Mouse (Mus musculus) adrenal gland, adult (tissue): Measurements from ENCODE around the gene Lmo1.

ENCODE experiments used
- DNase-seq, 2 experiments: peaks; one replicate each; pipeline ENCODE4 v3.0.0; 2022 to 2023; ENCODE audit warnings: low spot score in 1 of 2; ENCODE audit not compliant: inconsistent age in 2 of 2

The Lmo1 gene

GRCm38 (mm10) chr7:109174949-109175669 is at the start of gene Lmo1:
Gene Lmo1, minus strand, starts transcription at chr7:109175207.
- peak; percentile 36 to 78 for DNase-seq

- DNase-seq = no peak
Observed at GRCm38 (mm10) chr7:109221716-109222110, 46.7 kb upstream of the Lmo1 start.

GRCm38 (mm10) chr7:109220766-109221715 is 46.0 kb upstream of the Lmo1 start:
- DNase-seq = no peak

DNA sequence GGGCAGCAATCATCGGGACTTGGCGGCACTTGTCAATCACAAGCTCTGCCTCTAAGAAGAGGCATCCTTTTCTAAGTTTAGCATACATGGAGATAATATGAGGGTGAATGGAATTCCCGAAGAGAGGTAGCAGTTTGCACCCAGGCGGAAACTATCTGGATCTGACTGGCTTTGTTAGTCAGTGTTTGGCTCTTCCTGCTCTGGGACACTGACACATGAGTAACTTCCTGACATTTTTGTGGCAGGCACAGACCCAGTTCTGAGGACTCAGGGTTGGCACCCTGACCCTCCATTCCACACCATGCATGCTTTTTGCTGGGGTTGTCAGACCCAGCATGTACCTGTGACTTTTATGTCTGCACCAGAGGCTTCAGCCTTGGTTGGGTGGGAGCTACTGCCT is 45.0 kb upstream of the Lmo1 start:
- no peak for DNase-seq

DNA sequence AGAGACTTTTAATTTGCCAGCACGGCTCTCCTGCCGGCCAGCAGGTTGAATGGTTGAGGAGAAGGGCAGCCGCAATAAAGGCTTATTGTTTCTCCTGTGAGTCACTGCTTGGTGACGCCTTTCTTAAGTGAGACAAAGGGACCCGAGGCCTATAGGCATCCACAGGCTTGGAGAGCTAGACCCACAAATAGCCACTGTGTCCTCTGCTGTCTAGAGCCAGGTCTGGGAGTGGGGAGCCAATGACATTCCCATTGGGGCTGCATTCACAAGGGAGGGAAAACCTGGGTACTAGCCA is 43.9 kb upstream of the Lmo1 start:
- DNase-seq = no peak

DNA sequence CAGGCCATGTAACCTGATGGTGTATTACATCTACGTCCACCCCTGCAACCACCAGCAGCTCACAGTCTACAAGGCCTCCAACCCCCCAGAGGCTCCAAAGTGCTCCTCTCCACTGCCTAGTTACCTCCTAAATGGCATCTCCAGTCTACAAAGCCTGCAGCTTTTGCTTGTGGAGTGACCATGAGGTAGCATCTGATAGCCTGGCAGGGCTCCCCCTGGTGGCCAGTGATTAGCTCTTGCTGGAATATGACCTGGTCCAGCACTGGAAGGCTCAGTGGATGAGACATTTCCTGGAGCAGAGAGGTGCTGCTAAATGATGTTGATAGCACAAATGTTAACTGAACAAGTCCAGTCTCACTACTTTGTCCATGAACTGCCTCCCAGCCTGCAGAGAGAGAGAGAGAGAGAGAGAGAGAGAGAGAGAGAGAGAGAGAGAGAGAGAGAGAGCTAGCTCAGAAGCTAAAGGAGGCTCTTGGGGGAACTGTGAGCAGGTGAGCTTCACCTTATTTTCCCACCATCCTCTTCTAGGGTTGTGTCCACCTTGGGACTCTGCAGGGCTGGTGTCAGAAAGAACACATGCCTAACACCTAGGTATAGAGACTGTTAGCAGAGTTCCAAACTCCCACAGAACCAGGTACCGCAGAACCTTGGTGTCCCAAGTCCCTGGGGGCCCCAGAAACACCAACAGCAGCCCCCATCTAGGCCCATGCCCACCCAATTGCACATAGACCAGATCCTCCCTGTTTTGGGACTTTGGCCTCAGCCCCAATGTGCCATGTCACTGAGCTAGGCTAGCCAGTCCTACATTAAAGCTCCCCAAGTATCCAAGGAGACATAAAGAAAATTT is 43.3 kb upstream of the Lmo1 start:
- DNase-seq = peak; percentile 74 to 93

DNA sequence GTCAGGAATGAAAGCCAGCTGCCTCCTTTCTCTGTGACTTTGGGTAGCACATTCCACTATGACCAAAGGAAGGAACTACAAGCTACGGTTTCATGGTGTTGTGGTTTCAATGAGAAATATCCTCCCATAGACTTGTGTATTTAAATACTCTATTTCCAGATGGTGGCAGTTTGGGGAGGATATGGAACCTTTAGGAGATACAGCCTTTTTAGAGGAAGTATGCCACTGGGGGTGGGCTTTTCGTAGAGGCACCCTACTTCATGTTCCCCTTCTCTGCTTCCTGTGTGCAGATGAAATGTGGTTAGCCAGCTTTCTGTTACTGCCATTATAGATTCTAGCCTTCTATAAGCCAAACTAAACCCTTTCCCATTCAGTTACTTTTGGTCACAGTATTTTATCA is 34.8 kb upstream of the Lmo1 start:
- no peak for DNase-seq

- DNase-seq = no peak
Observed at GRCm38 (mm10) chr7:109207811-109208210, 32.8 kb upstream of the Lmo1 start.

DNA sequence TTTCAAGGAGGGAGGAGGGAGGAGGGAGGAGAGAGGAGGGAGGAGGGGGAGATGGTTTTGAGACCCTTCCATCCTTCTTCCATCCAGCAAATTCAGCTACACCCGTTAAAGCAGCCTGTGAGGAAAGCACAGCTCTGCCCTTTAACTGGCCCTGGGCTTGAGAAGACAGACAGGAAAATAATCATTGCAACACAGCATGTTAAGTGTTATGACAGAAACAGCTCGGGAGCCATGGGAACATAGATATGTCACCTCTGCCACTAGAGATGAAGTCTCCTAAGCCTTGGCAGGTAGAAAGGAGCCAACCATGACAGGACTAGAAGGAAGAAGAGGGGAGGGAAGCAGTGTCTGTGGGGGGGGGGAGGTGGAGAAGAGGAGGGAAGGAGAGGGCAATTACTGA is 31.4 kb upstream of the Lmo1 start:
- DNase-seq = no peak

DNA sequence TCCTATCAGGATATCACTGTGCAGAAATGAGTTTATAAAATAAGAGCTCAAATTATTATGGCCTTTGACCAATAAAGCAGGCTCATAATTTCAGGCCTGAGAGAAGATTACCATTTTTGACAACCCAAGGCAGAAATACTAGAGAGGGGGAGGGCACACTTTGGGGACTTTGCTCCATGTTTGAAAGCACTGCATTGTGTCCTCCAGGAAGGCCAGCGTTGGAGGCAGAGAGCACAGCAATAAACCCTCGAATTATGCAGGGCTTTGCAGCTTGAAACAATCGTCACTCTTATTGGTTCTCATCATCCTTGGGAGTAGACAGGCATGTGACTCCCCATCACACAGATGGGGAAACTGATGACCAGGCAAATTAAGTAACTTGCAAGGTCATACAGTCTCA is 28.1 kb upstream of the Lmo1 start:
- DNase-seq = no peak

GRCm38 (mm10) chr7:109200559-109200958 is 25.6 kb upstream of the Lmo1 start:
- DNase-seq = no peak

DNA sequence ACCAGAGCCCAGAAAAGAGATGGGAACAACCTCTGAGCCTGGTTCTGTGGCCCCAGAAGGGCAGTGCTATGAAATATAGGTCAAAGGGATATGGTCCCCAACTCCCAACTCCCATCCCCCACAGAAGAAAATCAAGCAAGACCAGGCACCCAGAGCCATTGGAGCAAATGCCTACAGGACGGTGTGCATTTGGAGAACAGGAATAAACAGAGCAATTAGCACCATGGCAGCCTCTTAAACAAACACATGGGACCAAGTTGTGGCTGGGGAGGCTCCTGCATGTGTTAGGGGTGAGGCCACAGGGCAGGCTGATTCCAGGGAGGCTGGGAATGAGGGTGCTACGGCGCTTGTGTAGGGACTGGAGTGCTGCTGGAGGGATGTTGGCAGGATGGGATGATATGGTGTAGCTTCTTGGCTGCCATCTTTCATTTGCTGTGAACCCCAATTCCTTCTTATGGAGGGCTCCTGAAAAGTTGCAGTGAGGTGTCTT is 22.2 kb upstream of the Lmo1 start:
- DNase-seq = no peak

DNA sequence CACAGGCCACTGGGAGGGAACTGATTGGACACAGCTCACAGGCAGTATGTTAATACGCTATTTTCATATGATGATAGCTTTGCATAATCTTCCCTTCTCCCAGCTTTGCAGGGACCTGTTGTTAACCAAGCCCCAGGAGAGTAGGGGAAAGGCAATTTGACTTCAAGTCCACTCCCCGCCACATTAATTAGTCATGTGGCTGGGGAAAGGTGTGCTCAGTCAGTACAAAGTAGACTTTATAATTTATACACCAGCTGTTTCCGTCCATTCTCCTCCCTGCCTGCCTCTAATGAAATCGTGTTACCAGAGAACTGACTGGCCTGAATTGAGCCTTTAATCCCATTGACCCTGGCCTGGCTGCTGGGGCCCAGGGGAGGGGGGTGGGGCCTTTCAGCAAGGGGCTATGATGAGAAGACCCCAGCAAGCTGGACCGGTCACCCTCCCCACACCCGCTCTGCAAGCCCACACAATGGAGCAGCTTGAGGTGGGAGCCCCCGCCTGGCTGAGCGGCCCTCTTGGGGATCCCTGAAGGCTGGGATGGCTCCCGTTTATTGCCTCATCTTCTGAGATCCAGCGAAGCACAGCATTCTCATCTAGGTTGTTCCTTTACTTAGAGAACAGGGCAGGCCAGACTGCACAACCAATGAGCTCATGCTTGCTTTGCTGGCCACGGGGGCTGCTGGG is 21.5 kb upstream of the Lmo1 start:
- DNase-seq = no peak

GRCm38 (mm10) chr7:109195982-109196381 is 21.0 kb upstream of the Lmo1 start:
- DNase-seq = peak in 1 of 2 experiments; percentile 55

GRCm38 (mm10) chr7:109194850-109195249 is 19.8 kb upstream of the Lmo1 start:
- DNase-seq = no peak

- peak; percentile 62 to 90 for DNase-seq
Observed at GRCm38 (mm10) chr7:109187244-109188035, 12.4 kb upstream of the Lmo1 start.

DNA sequence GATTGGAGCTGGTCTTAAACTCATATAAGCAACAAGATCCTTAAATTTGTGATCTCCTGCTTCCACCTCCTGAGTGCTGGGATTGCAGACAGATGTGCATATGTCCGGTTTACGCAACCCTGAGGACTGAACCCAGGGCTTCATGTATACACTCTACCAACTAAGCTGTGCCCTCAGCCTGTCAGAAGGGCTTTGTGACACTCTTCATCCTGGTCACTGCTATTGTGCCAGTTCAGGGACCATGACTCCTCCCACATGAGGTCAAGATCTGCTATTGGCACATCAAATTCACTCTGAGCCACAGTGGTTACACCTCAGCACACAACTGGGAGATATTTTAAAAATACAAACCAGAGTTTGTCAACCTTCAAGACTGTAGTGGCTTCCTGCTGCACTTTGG is 11.0 kb upstream of the Lmo1 start:
- DNase-seq = peak in 1 of 2 experiments; percentile 55

DNA sequence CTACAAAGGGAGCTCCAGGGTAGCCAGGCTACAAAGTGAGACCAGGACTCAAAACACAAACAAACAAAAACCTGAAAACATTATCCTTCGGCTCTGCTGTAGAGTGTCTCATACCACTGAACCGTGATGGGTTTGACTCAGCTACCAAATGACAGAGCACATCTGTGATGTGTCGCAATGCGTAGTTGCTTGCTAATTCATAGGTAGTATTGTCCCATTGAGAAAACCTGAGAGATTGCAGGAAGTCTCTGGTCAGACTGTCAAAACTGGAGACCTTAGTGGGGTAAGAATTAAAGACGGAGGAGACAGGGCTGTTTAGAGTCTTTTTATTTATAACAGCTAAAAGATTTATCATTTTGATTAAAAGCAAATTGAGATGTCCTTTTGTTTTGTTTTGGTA is 10.6 kb upstream of the Lmo1 start:
- no peak for DNase-seq

- DNase-seq = no peak
Observed at GRCm38 (mm10) chr7:109176688-109177087, 1.7 kb upstream of the Lmo1 start.
